Mouse (Mus musculus): ENCODE measurements around the gene Dnajb8.

The Dnajb8 gene

GRCm38 (mm10) chr6:88301234-88301633, 79.2 kb downstream of the Dnajb8 start:
- no peak for DNase-seq
